Mouse (Mus musculus) right cerebral cortex, postnatal 25 days (tissue): ENCODE results near the gene Mybpc3.
"Not testable (repeated sequence)": the region's sequence is repeated elsewhere in the genome, so short reads cannot be mapped to it uniquely, and the experiment has no call there.

Experiments
- DNase-seq: peaks from one replicate; pipeline ENCODE4 v3.0.0; 2022

The Mybpc3 gene

DNA sequence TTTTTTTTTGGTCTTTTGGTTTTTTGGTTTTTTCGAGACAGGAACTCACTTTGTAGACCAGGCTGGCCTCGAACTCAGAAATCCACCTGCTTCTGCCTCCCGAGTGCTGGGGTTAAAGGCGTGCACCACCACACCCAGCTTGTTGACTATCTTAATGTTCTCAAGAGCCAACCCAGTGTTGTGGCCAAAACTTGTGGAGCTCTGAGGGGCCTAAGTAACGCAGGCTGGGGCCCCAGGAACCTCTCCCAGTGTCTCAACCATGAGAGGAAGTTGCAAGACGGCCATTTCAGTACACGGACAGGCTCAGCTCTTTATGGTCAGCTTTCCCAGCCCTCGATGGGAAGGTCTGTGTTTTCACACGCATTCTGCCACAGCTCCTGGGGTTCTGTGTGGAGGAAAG lies 29.0 kb upstream of the Mybpc3 start:
- no peak for DNase-seq

DNA sequence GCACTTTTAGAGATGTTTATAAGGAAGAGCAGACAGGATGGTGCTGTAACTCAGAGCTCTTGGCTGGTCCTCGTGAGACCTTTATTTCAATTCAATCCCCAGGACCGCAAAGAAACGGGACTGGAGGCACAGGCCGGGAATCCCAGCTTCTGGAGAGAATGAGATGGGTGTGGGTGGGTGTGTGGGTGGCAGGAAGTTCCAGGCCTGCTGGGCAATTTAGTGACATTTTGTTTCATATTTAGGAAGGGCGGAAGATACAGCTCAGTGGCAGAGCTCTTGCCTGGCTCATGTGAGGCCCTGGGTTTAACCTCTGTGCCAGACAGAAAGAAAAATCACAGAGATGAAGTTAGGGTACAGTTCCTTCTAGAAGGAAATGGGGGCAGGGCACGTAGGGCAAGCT lies 27.7 kb upstream of the Mybpc3 start:
- no peak for DNase-seq

DNA sequence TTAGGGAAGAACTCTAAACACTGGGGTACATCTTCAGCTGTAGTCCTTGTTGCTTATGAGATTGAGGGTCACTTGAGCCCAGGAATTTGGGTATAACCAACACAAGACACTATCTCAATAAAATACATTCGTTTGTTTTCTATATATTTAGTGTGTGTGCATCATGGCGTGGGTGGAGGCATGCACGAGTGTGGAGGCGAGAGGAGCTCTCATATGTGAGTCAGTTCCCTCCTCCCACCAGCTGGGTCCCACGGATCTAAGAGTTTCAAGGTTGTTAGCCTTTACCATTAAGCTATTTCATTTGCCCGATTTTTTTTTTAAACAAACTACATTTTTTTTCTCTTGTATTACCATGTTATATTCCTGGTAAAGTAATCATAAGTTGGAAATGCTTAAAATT lies 27.1 kb upstream of the Mybpc3 start:
- no peak for DNase-seq

DNA sequence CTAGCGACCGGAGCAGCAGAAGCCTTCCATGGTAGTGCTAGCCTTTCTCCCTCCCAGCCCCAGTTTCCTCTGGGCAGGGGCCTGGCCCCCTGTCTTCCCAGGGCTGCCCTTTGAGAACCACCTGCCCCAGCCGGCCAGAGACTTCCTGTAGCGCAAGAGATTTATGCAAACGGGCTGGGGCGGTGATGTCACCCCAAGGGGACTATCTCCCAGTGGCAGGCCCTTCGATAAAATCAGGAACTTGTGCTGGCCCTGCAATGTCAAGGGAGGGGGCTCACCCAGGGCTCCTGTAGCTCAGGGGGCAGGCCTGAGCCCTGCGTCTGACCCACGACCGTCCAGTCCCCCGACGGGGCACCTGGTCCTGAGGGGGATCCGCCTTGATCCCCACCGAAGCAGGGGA lies 21.4 kb upstream of the Mybpc3 start:
- peak; percentile 30 for DNase-seq

DNA sequence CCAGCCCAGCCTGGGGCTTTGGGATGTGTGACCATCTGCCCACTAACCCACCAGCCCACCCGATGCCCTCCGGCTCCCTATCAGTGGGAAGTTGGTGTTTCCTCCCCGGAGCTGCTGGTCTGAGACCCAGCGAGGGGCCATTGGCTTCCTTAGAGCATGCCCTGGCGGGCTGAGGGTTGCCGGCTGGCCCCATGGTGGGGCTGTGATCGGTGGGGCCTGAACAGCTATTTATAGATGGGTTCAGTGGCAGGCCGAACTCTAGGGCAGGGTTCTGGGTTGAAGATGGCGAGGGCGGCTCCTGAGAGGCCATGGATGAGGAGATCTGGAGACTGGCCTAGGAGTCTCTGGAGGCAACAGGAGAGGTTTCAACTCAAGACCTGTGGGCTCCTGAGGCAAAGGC lies 20.9 kb upstream of the Mybpc3 start:
- no peak for DNase-seq

DNA sequence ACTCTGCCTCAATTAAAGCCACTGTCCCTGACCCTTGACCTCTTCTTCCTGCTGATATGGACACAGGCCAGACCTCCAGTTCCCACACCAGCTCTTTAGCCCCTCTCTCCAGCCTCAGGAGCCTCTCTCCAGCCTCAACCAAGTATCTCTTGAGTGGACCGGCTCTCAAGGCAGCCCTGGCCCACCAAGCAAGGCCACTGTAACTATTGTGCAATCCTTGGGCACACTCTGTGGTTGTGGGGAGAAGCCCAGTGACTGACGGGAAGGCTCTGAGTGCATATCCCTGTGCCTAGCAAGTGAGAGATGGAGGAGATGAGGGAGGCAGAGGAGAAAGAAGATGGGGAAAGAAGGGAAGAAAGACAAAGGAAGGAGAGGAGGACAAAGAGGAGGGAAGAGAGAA lies 19.8 kb upstream of the Mybpc3 start:
- no peak for DNase-seq

DNA sequence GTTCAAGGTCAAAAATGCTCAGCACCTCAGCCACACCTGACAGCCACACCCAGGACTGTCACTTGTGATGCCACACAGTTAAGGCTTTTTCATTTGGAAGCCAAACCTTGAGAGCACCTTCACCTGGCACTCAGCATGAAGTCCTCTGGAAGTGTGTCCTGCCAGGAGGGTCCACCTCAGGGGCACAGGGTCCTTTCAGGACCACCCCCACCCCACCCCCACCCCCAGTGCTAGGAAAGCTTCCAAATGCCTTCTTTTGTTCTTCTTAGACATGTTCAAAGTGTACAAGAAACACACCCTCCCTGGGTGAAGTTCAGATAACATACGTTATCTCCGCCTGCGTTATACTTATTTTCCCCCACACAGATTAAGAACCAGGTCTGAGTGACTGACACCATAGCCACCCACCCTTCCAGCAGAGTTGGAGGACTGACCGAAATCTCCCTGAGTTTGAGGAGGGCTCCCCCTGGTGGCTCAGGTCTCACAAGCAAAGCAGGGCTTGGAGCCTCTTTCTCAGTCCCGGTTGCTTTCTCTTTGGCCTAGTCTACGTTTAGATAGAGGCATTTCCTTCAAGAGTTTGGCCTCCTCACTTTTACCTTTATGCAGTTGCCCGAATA lies 16.7 kb upstream of the Mybpc3 start:
- DNase-seq, result peak; percentile 83

DNA sequence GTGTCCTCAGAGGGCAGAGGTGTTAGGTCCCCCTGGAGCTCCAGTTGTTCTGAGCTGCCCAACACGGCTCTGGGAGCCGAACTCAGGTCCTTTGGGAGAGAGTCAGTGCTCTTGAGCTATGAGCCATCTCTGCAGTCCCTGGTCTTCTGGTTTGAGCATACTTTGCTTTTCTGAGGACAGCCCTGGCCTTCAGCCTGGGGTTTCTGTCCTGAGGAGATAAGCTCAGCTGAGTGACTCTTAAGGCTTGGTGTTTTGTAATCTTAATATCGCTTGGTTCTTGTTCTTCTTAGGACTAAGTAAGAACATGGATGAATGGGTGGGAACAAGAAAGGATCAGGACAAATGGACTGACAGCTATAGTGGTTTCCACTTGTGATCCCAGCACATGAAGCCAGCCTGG lies 9.8 kb upstream of the Mybpc3 start:
- DNase-seq, result no peak

DNA sequence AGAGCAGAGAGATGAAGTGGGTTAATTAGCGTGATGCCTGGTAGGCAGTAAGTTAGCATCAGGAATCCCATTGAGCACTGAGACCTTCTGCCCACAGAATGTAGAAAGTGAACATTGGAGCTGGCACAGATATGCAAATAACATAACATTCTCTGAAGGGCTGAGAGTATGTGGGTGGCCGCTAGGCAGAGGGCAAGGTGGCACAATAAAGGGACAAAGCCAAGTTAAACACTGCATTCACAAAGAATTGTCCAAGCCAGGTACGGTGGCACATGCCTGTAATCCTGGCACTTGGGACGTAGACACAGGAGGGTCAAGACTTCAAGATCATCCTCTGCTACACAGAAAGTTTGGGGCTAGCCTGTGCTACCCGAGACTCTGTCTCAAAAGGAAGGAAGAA lies 8.7 kb upstream of the Mybpc3 start:
- no peak for DNase-seq

DNA sequence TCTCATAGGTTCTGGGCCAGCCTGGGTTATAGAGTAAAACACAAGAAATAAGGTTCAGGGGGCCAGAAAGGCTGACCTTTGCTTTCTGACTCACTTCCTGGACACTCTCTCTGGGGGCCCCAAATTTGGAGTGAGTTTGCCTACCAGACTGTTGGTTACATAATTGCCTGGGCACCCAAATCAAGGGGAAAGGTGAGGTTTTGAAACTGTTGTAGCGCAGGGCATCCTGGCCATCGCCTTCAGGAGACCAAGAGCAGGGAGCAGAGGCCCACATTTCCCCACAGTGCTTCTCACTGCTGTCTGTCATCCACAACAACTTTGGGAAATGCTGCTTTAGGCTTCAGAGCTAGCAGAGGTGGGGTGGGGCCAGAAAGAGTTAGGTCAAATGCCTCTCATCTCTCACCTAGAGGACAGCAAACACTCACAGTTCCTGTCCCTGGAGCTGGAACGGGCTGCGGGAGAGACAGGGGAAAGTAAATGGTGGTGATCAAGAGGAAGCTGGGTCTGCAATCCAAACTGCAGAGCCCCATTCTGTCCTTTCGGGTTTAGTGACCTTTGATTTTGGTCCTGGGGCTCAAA lies 8.0 kb upstream of the Mybpc3 start:
- no peak for DNase-seq

DNA sequence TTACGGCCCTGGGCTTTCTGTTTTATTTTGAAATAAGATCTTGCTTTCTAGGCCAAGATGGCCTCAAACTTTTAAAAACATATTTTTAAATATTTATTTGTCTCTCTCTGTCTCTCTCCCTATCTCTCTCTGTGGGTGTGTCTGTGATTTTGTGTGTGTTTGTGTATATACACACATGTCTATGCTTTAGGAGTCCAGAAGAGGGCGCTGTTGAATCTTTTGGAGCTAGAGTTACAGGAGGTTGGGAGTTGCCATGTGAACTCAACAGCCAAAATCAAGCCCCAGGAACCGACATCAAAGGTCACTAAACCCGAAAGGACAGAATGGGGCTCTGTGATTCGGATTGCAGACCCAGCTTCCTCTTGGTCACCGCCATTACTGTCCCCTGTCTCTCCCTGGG lies 7.5 kb upstream of the Mybpc3 start:
- no peak for DNase-seq

DNA sequence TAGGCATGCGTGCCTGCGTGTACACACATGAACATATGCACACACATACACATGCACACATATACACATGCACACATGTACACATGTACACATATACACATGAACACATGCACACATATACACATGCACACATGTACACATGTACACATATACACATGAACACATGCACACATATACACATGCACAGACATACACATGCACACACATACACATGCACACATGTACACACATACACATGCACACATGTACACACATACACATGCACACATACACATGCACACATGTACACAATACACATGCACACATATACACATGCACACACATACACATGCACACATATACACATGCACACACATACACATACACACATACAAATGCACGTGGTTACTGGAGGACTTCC lies 6.1 kb upstream of the Mybpc3 start:
- not testable (repeated sequence) for DNase-seq

DNA sequence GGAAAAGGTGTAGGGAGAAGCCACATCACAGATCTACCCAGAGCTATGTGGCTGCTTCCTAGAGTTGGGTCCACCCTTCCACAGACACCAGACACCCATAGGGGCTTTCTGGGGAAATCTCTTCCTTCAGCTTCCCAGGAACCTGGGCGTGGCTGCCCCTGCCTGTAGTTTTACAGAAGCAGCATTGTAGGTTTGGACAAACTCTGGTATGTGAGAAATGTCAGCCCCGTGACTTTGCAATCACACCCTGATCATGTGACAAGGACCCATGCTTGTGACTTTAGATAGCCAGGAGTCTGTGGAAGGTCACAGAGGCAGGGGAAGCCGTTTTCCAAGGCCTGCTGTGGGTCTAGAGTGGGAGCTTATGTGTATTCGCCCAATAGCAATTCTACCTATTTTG lies 5.5 kb upstream of the Mybpc3 start:
- DNase-seq, result no peak

DNA sequence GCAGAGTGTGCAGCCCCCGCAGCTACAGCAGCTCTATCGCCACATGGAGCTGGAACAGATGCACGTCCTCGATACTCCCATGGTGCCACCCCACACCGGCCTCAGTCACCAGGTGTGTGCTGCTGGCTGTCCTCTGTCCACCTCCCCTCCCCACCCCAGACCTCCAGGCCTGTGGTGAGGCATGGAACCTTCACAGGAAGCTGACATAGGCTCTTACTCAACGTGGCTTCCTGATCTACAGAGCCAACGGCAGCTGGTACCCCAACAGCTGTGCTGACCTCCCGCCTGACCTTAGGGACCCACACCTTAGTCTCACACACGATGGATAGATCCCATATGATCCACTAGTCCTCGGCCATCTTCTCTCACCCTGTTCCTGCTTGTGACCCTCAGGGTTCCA lies 4.6 kb upstream of the Mybpc3 start:
- no peak for DNase-seq

DNA sequence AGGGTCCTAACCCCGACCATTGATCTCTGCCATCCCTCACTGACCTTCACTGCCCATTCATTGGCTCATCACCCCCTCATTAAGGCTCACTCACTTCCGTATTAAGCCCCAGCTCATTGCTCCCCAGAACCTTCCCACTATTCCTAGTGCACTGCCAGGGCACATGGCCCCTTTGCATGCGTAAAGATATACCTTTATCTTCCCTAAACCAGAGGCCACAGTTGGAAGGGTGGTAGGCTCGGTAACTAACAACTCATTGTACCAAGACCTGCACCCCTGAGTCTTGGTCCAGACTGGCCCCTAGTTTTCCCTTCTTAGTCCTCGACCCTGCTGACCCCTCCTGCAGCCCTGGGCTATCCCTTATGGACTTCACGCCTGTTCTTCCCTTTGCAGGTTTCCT lies 4.1 kb upstream of the Mybpc3 start:
- DNase-seq, result no peak

DNA sequence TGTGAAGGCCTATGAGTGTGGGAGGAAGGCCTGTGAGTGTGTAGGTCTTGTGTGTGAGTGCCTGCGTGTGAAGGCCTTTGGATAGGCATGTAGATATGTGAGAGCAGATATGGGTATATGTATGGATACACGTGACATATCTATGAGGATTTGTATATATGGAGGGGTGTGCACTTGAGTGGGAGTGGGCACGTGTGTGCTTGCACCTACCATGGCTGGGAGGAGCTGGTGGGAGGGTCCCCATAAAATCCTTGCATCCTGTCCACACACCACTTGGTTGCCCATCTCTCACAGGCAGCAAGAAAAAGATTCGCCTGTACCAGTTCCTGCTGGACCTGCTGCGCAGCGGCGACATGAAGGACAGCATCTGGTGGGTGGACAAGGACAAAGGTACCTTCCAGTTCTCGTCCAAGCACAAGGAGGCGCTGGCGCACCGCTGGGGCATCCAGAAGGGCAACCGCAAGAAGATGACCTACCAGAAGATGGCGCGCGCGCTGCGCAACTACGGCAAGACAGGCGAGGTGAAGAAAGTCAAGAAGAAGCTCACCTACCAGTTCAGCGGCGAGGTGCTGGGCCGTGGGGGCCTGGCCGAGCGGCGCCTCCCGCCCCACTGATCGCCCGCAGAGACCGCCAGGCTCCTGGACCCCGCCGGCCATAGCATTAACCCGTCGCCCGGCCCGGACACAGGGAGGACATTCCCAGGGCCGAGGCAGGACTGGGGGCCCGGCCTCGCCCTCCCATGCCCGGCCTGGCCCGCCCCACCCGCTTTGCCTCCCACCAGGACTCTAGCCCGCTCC lies 3.0 kb upstream of the Mybpc3 start:
- DNase-seq, result peak; percentile 85

DNA sequence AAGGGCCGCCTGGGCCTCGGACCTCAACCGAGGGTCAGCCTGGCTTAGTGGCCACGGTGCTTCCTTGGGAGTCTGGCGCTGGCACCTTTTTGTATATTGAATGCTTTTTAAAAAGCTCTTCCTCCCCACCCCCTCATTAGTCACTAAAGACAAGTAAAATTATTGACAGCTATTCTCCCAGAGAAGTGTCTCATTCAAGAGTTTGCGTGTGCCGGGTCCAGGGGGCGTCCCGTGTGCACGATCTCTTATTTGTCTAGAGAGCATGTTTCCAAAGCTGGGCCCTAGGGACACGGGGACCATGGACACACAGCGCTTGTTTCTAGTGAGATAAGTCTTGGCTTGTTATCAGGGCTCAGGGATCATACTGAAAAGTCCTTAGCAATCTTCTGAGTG lies 2.4 kb upstream of the Mybpc3 start:
- no peak for DNase-seq

DNA sequence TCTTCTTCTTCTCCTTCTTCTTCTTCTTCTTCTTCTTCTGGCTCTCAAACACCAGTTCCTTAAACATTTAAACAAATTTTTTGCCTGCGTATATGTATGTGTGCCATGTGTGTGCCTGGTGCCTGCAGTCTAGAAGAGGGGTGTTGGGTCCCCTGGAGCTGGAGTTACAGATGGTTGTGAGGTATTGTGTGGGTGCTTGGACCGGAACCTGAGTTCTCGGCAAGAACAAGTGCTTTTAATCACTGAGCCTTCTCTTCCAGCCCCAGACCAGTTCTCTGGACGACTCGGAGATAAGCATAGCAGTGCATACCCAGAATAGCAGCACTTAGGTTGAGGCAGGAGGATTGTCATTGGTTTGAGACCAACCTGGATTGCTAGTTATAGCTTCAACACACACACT lies 1.1 kb upstream of the Mybpc3 start:
- no peak for DNase-seq

DNA sequence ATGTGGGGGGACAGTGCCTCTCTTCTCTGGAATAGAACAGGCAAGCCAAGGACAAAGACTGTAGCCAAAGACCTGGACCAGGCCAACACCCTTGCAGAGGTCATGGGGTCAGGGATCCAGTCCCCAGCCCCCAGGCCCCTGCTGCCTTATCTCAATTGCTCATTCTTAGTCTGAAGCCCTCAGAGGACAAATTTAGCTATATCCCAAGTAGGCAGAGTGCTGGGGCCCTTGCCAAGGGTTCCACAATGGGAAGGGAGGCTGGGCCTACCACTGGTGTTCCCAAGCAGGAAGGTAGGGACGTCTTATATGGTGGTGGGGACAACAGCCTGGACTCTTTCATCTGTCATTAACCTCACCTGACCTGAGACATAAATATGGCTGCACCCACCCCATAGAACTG lies 703 bp downstream of the Mybpc3 start:
- no peak for DNase-seq

DNA sequence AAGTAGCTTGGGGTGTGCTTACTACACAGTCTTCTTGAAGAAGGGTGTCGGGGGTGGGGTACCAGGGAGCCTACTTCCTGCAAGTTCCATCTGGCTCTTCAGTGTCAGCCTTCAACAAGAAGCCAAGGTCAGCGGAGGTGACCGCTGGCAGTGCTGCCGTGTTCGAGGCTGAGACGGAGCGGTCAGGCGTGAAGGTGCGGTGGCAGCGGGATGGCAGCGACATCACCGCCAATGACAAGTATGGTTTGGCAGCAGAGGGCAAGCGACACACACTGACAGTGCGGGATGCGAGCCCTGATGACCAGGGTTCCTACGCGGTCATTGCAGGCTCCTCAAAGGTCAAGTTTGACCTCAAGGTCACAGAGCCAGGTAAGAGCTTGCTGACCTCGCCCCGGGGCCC lies 1.1 kb downstream of the Mybpc3 start:
- DNase-seq, result no peak

DNA sequence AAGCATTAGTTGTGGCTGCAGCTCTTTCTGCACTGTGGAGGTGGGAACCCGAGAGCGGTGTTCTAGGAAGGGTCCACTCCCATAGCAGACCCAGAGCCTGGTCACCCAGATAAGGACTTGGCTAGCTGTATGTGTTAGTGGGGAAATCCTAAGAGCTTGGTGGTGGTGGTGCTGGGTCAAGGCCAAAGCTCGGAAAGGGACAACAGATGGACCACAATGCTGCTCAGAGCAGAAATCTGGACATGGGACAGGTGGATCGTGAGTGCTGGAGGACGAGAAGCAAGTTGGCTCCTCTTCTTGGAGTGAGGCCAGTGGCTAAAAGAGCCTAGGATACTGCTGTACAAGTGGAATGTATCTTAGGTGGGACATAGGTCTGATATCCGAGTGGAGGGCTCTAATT lies 1.6 kb downstream of the Mybpc3 start:
- no peak for DNase-seq

DNA sequence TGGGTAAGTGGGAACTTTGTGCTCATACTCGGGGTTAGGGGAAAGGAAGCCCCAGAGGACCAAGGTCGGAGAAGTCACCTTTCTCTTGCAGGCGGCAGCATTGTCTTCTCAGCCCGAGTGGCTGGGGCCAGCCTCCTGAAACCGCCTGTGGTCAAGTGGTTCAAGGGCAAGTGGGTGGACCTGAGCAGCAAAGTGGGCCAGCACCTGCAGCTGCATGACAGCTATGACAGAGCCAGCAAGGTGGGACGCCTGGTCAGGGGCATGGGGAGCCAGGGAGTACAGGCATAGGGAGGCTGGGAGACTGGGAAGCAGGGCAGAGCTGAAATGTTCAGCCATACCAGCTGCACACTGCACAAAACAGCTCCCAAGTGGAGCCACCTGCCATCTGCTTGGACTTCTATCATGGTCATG lies 2.3 kb downstream of the Mybpc3 start:
- DNase-seq, result no peak

DNA sequence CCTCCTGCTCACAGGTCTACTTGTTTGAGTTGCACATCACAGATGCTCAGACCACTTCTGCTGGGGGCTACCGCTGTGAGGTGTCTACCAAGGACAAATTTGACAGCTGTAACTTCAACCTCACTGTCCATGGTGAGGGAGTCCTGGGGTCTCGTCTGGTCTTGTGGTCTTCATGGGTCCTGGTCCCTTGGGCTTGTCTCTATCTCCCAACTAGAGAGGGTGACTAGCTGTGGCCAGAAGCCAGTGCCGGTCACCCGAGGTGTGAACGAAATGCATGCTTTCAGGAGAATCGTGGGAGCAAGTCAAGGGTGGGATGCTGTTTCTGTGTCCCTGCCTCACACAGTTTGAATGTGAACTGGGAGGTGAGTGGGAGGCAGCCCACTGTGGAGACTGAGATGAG lies 3.1 kb downstream of the Mybpc3 start:
- DNase-seq, result no peak

DNA sequence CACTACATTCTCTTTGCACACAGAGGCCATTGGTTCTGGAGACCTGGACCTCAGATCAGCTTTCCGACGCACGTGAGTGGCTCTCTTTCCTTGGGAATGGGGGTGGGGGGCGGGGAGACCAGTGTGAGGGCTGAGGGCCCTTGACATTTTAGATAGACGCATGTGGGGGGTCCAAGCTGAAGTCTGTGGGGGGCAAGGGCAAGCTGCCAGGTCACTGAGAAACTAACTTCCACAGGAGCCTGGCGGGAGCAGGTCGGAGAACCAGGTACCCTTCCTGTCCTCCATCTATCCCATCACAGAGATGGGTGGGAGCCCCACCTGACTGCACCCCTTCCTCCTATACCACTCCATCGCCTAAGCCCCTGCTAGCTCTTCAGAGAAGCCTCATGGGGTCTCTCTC lies 3.6 kb downstream of the Mybpc3 start:
- DNase-seq, result no peak

DNA sequence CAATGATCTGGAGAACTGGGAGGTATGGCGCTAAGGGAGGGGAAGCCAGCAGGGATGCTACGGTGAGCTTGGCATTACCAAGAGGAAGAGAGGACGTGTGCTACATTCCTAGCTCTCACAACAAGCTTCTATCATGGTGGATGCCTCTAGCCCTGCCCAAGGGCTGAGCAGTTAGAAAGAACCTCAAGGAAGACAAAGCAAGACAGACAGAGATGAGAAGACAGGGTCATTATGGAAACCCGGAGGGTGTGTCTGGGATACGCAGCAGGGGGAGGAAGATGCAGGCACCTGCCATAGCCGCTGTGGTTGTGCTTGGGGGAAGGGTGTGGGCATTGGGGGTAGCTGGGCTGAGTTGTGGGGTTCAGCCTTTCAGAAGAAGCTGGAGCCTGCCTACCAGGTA lies 5.6 kb downstream of the Mybpc3 start:
- no peak for DNase-seq
